Mouse (Mus musculus) forebrain, embryonic 14.5 days (tissue): Measurements from ENCODE around the gene Wdr13. TPM values are rescaled to one million over a fixed set of nuclear protein-coding genes. Genes with fewer than 3 reads are reported as not detected.

Experiments used
- polyA plus RNA-seq: library from polyadenylated mRNA; unstranded; fragments of >200 nt; fragmentation: Nextera tagmentation; extraction: Ambion mirVana; gene quantifications from 2 replicates; pipeline ENCODE4 v1.2.1, GENCODE M21; 2014

Gene Wdr13
- polyA plus RNA-seq, 1 experiment from 2014 or later: 35.2 TPM

Other genes starting within 250 kb of the Wdr13 start
- 17.1 and 17.8 TPM in 2 replicates for gene Slc35a2, start 248.9 kb downstream of the Wdr13 start, polyA plus RNA-seq
- 144 and 172 TPM in 2 replicates for gene Pqbp1, start 233.6 kb downstream of the Wdr13 start, polyA plus RNA-seq
- 193 and 227 TPM in 2 replicates for gene Timm17b, start 233.5 kb downstream of the Wdr13 start, polyA plus RNA-seq
- gene Gm10491, start 225.1 kb downstream of the Wdr13 start, polyA plus RNA-seq: not detected in 2 replicates
- not detected in 2 replicates for gene Gm10490, start 223.3 kb downstream of the Wdr13 start, polyA plus RNA-seq
- gene Pcsk1n, start 213.1 kb downstream of the Wdr13 start, polyA plus RNA-seq: 84.4 and 111 TPM in 2 replicates
- not detected in 2 replicates for gene Eras, start 204.3 kb downstream of the Wdr13 start, polyA plus RNA-seq
- 43.3 and 50.4 TPM in 2 replicates for gene Hdac6, start 185.0 kb downstream of the Wdr13 start, polyA plus RNA-seq
- 0.11 and 0.19 TPM in 2 replicates for gene Gata1, start 154.8 kb downstream of the Wdr13 start, polyA plus RNA-seq
- gene Glod5, start 114.4 kb downstream of the Wdr13 start, polyA plus RNA-seq: 0.46 TPM in 1 of 2 replicates, not detected in the other
- 42.8 and 47.7 TPM in 2 replicates for gene Suv39h1, start 58.1 kb downstream of the Wdr13 start, polyA plus RNA-seq
- 0.15 and 0.33 TPM in 2 replicates for gene Was, start 42.4 kb downstream of the Wdr13 start, polyA plus RNA-seq
- 388 and 477 TPM in 2 replicates for gene Rbm3, start 13.0 kb upstream of the Wdr13 start, polyA plus RNA-seq
- 19.7 and 26.5 TPM in 2 replicates for gene Tbc1d25, start 43.3 kb upstream of the Wdr13 start, polyA plus RNA-seq
- gene Ebp, start 60.6 kb upstream of the Wdr13 start, polyA plus RNA-seq: 25.3 and 28.5 TPM in 2 replicates
- gene Porcn, start 73.6 kb upstream of the Wdr13 start, polyA plus RNA-seq: 35.4 and 42.0 TPM in 2 replicates
- gene Ftsj1, start 119.5 kb upstream of the Wdr13 start, polyA plus RNA-seq: 60.9 and 63.6 TPM in 2 replicates
- gene Slc38a5, start 138.2 kb upstream of the Wdr13 start, polyA plus RNA-seq: 42.8 and 48.3 TPM in 2 replicates
- not detected in 2 replicates for gene Ssxb10, start 194.5 kb upstream of the Wdr13 start, polyA plus RNA-seq
- not detected in 2 replicates for gene Ssxb9, start 234.1 kb upstream of the Wdr13 start, polyA plus RNA-seq